In genomic region chr12:112490444-112490939, GRCm38 (mm10) we compare ENCODE assay signal across 9 mouse cellular contexts. TPM values are rescaled to one million over a fixed set of nuclear protein-coding genes. Genes with fewer than 3 reads are reported as not detected.
DNase-seq lines count a peak whose midpoint lies in the region; ATAC-seq lines count a peak whose summit lies in the region.
"Had no signal": no experiment of that assay in that cellular context is flagged by ENCODE, and none has a peak within 500 bp of the region (broad histone marks: within the 10 kb centered on the region; RNA-seq: fewer than 3 reads in every experiment).

No protein-coding gene starts in this region.

- H3K27me3 ChIP-seq in heart, embryonic 16.5 days (ENCODE audit: control insufficient read depth, insufficient read depth, low read length): no peaks in the 10 kb centered on the region
- 0 out of 2 replicates have a peak, but pooled peaks cover 4% of the 10 kb centered on the region for H3K27me3 ChIP-seq in limb, embryonic 11.5 days (ENCODE audit: control insufficient read depth, insufficient read depth, low read length)
- H3K27me3 ChIP-seq in midbrain, embryonic 10.5 days (ENCODE audit: low read depth, poor library complexity, severe bottlenecking): peaks cover 4% of the 10 kb centered on the region; the same call in 1 of the 2 replicates

- peak overlapping the region; percentile 59 for H3K9ac ChIP-seq in heart, embryonic 16.5 days (ENCODE audit: low read length)
- H3K9ac ChIP-seq in limb, embryonic 11.5 days (ENCODE audit: low read length): no peak overlapping the region

- H3K9me3 ChIP-seq in heart, embryonic 16.5 days (replicated peaks; ENCODE audit: control insufficient read depth, low read length): no peaks in the 10 kb centered on the region
- no peaks in the 10 kb centered on the region for H3K9me3 ChIP-seq in limb, embryonic 11.5 days (ENCODE audit: control insufficient read depth, low read length)
- no peaks in the 10 kb centered on the region for H3K9me3 ChIP-seq in midbrain, embryonic 10.5 days (replicated peaks)
- H3K9me3 ChIP-seq: megakaryocyte, embryonic 14.5 days had no signal

- peak overlapping the region; percentile 93 for H3K27ac ChIP-seq in heart, embryonic 16.5 days (ENCODE audit: low read length)
- 0 out of 2 replicates have a peak overlapping the region, but pooled peaks have one; percentile 8 for H3K27ac ChIP-seq in limb, embryonic 11.5 days (replicated peaks; ENCODE audit: low read depth, low read length)
- no peak overlapping the region for H3K27ac ChIP-seq in midbrain, embryonic 10.5 days (replicated peaks)

- WGBS in heart, embryonic 16.5 days: 11% methylated on average over 3 of the region's 3 CpGs
- 29% methylated on average over 3 of the region's 3 CpGs for WGBS in limb, embryonic 11.5 days
- 23% methylated on average over 3 of the region's 3 CpGs for WGBS in midbrain, embryonic 10.5 days

- peak; percentile 21 for DNase-seq in Muller cell, postnatal 12 days (ENCODE audit: inconsistent ontology term)
- peak; percentile 77 for DNase-seq in adrenal gland, postnatal 14 days
- peak; percentile 38 for DNase-seq in limb, embryonic 11.5 days (ENCODE audit: low spot score)
- DNase-seq in spleen, postnatal 36 days (ENCODE audit: low spot score in 2 of 2): no peak
- no peak for DNase-seq in midbrain, embryonic 10.5 days (ENCODE audit: low spot score)
- no peak for DNase-seq in left cerebral cortex, adult 9 months (ENCODE audit: low spot score in 2 of 2)
- DNase-seq in right cerebral cortex, adult 18-20 months: no peak

- peaks cover 54% of the 10 kb centered on the region for H3K4me1 ChIP-seq in heart, embryonic 16.5 days (ENCODE audit: control insufficient read depth, insufficient read depth, low read length)
- H3K4me1 ChIP-seq in limb, embryonic 11.5 days (ENCODE audit: control insufficient read depth, insufficient read depth, low read length): peaks cover 19% of the 10 kb centered on the region
- peaks cover 22% of the 10 kb centered on the region; the same call in 1 of the 2 replicates for H3K4me1 ChIP-seq in midbrain, embryonic 10.5 days

- peak overlapping the region; percentile 29 for H3K4me3 ChIP-seq in heart, embryonic 16.5 days (ENCODE audit: low read length)
- no peak overlapping the region for H3K4me3 ChIP-seq in limb, embryonic 11.5 days (ENCODE audit: low read depth, low read length)
- no peak overlapping the region for H3K4me3 ChIP-seq in midbrain, embryonic 10.5 days

- no peaks in the 10 kb centered on the region for H3K36me3 ChIP-seq in heart, embryonic 16.5 days (ENCODE audit: control insufficient read depth, insufficient read depth)
- no peaks in the 10 kb centered on the region for H3K36me3 ChIP-seq in limb, embryonic 11.5 days (ENCODE audit: control insufficient read depth, insufficient read depth, low read length)
- no peaks in the 10 kb centered on the region for H3K36me3 ChIP-seq in midbrain, embryonic 10.5 days

- peak; percentile 79 for ATAC-seq in heart, embryonic 16.5 days (replicated peaks; ENCODE audit: extremely low read depth, insufficient read depth, low FRiP score)
- ATAC-seq in limb, embryonic 11.5 days (ENCODE audit: insufficient number of reproducible peaks, low FRiP score, low TSS enrichment, low read depth): peak; percentile 15; the same call in 1 of the 2 replicates

- peak overlapping the region; percentile 56 for H3K4me2 ChIP-seq in heart, embryonic 16.5 days (ENCODE audit: low read depth, low read length)
- H3K4me2 ChIP-seq in limb, embryonic 11.5 days (ENCODE audit: low read depth, severe bottlenecking): no peak overlapping the region

RNA-seq across cellular contexts. Expression of gene A530016L24Rik, which starts 1.2 kb away (rescaled TPM):
- 11.8 and 17.0 TPM in 2 replicates for total RNA-seq in adrenal gland, postnatal 14 days (2021)
- polyA plus RNA-seq in heart, embryonic 16.5 days (2015; fragmentation: Nextera tagmentation; extraction: Ambion mirVana): 4.8 and 7.0 TPM in 2 replicates
- not detected in 2 replicates for polyA plus RNA-seq in limb, embryonic 11.5 days (2014; fragmentation: Nextera tagmentation; extraction: Ambion mirVana)
- polyA plus RNA-seq in midbrain, embryonic 10.5 days (2016; fragmentation: Nextera tagmentation; extraction: Ambion mirVana): not detected in 2 replicates

RNA-seq across cellular contexts. Expression of gene Tmem179, which starts 26.1 kb away (rescaled TPM):
- 3.9 and 6.0 TPM in 2 replicates for total RNA-seq in adrenal gland, postnatal 14 days (2021)
- 0.22 and 0.41 TPM in 2 replicates for polyA plus RNA-seq in heart, embryonic 16.5 days (2015; fragmentation: Nextera tagmentation; extraction: Ambion mirVana)
- polyA plus RNA-seq in limb, embryonic 11.5 days (2014; fragmentation: Nextera tagmentation; extraction: Ambion mirVana): 0.16 TPM in 1 of 2 replicates, not detected in the other
- polyA plus RNA-seq in midbrain, embryonic 10.5 days (2016; fragmentation: Nextera tagmentation; extraction: Ambion mirVana): 2.8 and 4.9 TPM in 2 replicates

Comparison
In these comparisons a context has a peak if more than half of its experiments do, and no peak if none do; other contexts are left out.
1. DNase-seq: peak in Muller cell, postnatal 12 days (single experiment), adrenal gland, postnatal 14 days (single experiment) and limb, embryonic 11.5 days (single experiment); none in spleen, postnatal 36 days (0 of 2), midbrain, embryonic 10.5 days (single experiment), left cerebral cortex, adult 9 months (0 of 2) and right cerebral cortex, adult 18-20 months (single experiment).